Mouse (Mus musculus) thymus, adult 2 months (tissue): ENCODE measurements around the gene Strap. TPM values are rescaled to one million over a fixed set of nuclear protein-coding genes. Genes with fewer than 3 reads are reported as not detected.

Experiments used
- DNase-seq: peaks from one replicate; pipeline ENCODE4 v3.0.0; 2021
- H3K27ac ChIP-seq: fragments of 200-500 bp; 2 replicates; pipeline ENCODE4 v1.5.1; 2012; ENCODE audit warnings: low read length, control low read depth; ENCODE audit not compliant: control insufficient read depth, insufficient read depth
- H3K27me3 ChIP-seq: fragments of 200-500 bp; 2 replicates; pipeline ENCODE4 v1.6.1; 2012; ENCODE audit warnings: mild to moderate bottlenecking, low read length, moderate library complexity, mixed read lengths; ENCODE audit not compliant: control insufficient read depth, insufficient read depth
- H3K36me3 ChIP-seq: fragments of 200-500 bp; 2 replicates; pipeline ENCODE4 v1.6.1; 2012; ENCODE audit warnings: mild to moderate bottlenecking, low read length, moderate library complexity; ENCODE audit not compliant: control insufficient read depth, insufficient read depth
- H3K4me1 ChIP-seq: fragments of 200-500 bp; replicated peaks from 2 replicates; pipeline ENCODE4 v1.6.1; 2012; ENCODE audit warnings: low read length; ENCODE audit not compliant: control insufficient read depth, insufficient read depth
- H3K4me3 ChIP-seq: fragments of 200-500 bp; 2 replicates; pipeline ENCODE4 v1.5.1; 2012; ENCODE audit warnings: mild to moderate bottlenecking, low read length, control low read depth, moderate library complexity; ENCODE audit not compliant: control insufficient read depth, insufficient read depth
- CTCF ChIP-seq: fragments of 200-500 bp; IDR thresholded peaks from 2 replicates; pipeline ENCODE4 v1.5.1; 2012; ENCODE audit warnings: mild to moderate bottlenecking, control low read depth, low read length, moderate library complexity, borderline replicate concordance; ENCODE audit not compliant: control insufficient read depth, poor library complexity, insufficient read depth; ENCODE audit errors: extremely low read depth
- POLR2A ChIP-seq: fragments of 200-500 bp; IDR thresholded peaks from 2 replicates; pipeline ENCODE4 v1.6.1; 2012; ENCODE audit warnings: mild to moderate bottlenecking, low read length, control low read depth, moderate library complexity; ENCODE audit not compliant: control insufficient read depth, poor library complexity, insufficient read depth; ENCODE audit errors: extremely low read depth
- WGBS: fragments of 180-500 bp; shearing (Covaris S2); methylation state at CpG from one replicate; pipeline ENCODE4 v1.1.7; 2018; 5-methylcytosine and 5-hydroxymethylcytosine counted together
- polyA plus RNA-seq: library from polyadenylated mRNA; depleted of rRNA; stranded (reverse); fragments of >200 nt; gene quantifications from 2 replicates; pipeline ENCODE4 v1.2.3, GENCODE M21; 2012

Gene Strap
- polyA plus RNA-seq, 1 experiment = 39.9 TPM

- TF ChIP-seq POLR2A (no peak), CTCF (no peak)
- Histone ChIP-seq H3K36me3 (peaks cover 66% of the 10 kb centered on the region), H3K4me1 (no peaks in the 10 kb centered on the region), H3K4me3 (no peak overlapping the region), H3K27me3 (no peaks in the 10 kb centered on the region), H3K27ac (no peak overlapping the region)
- 72% methylated on average over 5 of the region's 5 CpGs for WGBS
- no peak for DNase-seq
Measured at GRCm38 (mm10) chr6:137747174-137747928, 12.5 kb downstream of the Strap start.

- 95% methylated on average over 10 of the region's 10 CpGs for WGBS
- no peak for DNase-seq
- Histone ChIP-seq H3K27me3 (no peaks in the 10 kb centered on the region), H3K27ac (no peak overlapping the region), H3K36me3 (peaks cover 30% of the 10 kb centered on the region), H3K4me3 (no peak overlapping the region), H3K4me1 (no peaks in the 10 kb centered on the region)
- no peak for TF ChIP-seq POLR2A
- TF ChIP-seq CTCF = no peak
Measured at GRCm38 (mm10) chr6:137751551-137752274, 16.8 kb downstream of the Strap start.

- H3K27me3 ChIP-seq = no peaks in the 10 kb centered on the region
- H3K27ac ChIP-seq = no peak overlapping the region
- H3K36me3 ChIP-seq = peaks cover 30% of the 10 kb centered on the region
- no peak overlapping the region for H3K4me3 ChIP-seq
- 89% methylated on average over 4 of the region's 4 CpGs for WGBS
- DNase-seq = no peak
- TF ChIP-seq POLR2A (no peak), CTCF (no peak)
- H3K4me1 ChIP-seq = no peaks in the 10 kb centered on the region
Measured at GRCm38 (mm10) chr6:137752275-137752655, 17.4 kb downstream of the Strap start.

- H3K4me3 ChIP-seq = peak within 1 kb of the TSS; percentile 88
- peaks cover 16% of the 10 kb centered on the region for H3K36me3 ChIP-seq
- 17% methylated on average over 26 of the region's 26 CpGs for WGBS
- H3K27me3 ChIP-seq = no peaks in the 10 kb centered on the region
- DNase-seq = peak; percentile 92
- TF ChIP-seq POLR2A = peak; percentile 82
- 0 out of 2 replicates have a peak, but pooled peaks have one; percentile 29 for TF ChIP-seq CTCF
- H3K27ac ChIP-seq = no peak within 1 kb of the TSS
- H3K4me1 ChIP-seq = no peaks in the 10 kb centered on the region
Measured at GRCm38 (mm10) chr6:137754056-137754856, 19.4 kb downstream of the Strap start, which contains the start of gene Dera. TSS of gene Dera (plus strand) at chr6:137754546.

GRCm38 (mm10) chr6:137754857-137755232 lies 20.0 kb downstream of the Strap start:
- no peaks in the 10 kb centered on the region for H3K4me1 ChIP-seq
- WGBS = 4% methylated on average over 8 of the region's 8 CpGs
- no peak for DNase-seq
- H3K4me3 ChIP-seq = peak overlapping the region; percentile 88
- no peak for TF ChIP-seq POLR2A
- TF ChIP-seq CTCF = no peak
- H3K27ac ChIP-seq = no peak overlapping the region
- no peaks in the 10 kb centered on the region for H3K27me3 ChIP-seq
- H3K36me3 ChIP-seq = peaks cover 10% of the 10 kb centered on the region

GRCm38 (mm10) chr6:137756310-137756709 lies 21.4 kb downstream of the Strap start:
- DNase-seq = peak; percentile 46
- 81% methylated on average over 5 of the region's 5 CpGs for WGBS
- Histone ChIP-seq H3K36me3 (no peaks in the 10 kb centered on the region; the same call in 1 of the 2 replicates), H3K4me3 (no peak overlapping the region), H3K27ac (no peak overlapping the region), H3K4me1 (no peaks in the 10 kb centered on the region), H3K27me3 (no peaks in the 10 kb centered on the region)
- TF ChIP-seq CTCF (no peak), POLR2A (no peak)
